12 mouse cellular contexts compared by ENCODE assay signal in genomic region chr17:6141344-6141743, GRCm38 (mm10).
"Had no signal": no experiment of that assay in that cellular context is flagged by ENCODE, and none has a peak within 500 bp of the region (broad histone marks: within the 10 kb centered on the region; RNA-seq: fewer than 3 reads in every experiment).

No protein-coding gene starts in this region.

- H3K27me3 ChIP-seq: limb, embryonic 12.5 days; midbrain, embryonic 13.5 days; neural tube, embryonic 12.5 days had no signal

- H3K4me1 ChIP-seq: limb, embryonic 12.5 days; neural tube, embryonic 12.5 days had no signal

- H3K9ac ChIP-seq: limb, embryonic 12.5 days; liver, embryonic 14.5 days; midbrain, embryonic 13.5 days; neural tube, embryonic 12.5 days had no signal

- DNase-seq: kidney, adult 2 months; kidney, postnatal 25 days; lung, adult 18-20 months; retina, postnatal 1 day; right cerebral cortex, postnatal 4 days; spleen, adult 18-20 months; thymus, postnatal 36 days had no signal

- H3K9me3 ChIP-seq: limb, embryonic 12.5 days; midbrain, embryonic 13.5 days; neural tube, embryonic 12.5 days had no signal

- ATAC-seq: midbrain, embryonic 13.5 days had no signal

- H3K27ac ChIP-seq: left cerebral cortex, adult 2 months; limb, embryonic 12.5 days; liver, embryonic 14.5 days; midbrain, embryonic 13.5 days; neural tube, embryonic 12.5 days had no signal

- H3K4me2 ChIP-seq: limb, embryonic 12.5 days; midbrain, embryonic 13.5 days; neural tube, embryonic 12.5 days had no signal

- H3K4me3 ChIP-seq: left cerebral cortex, adult 2 months; limb, embryonic 12.5 days; midbrain, embryonic 13.5 days; neural tube, embryonic 12.5 days had no signal
